Mouse (Mus musculus): ENCODE results near the gene Akt1. TPM values are rescaled to one million over a fixed set of nuclear protein-coding genes. Genes with fewer than 3 reads are reported as not detected.
A peak's percentile ranks its signal among the peaks of the same experiment; 100 is the strongest.

The Akt1 gene
- total RNA-seq, 2 experiments from 2014 or later: 138 to 140 TPM

DNA sequence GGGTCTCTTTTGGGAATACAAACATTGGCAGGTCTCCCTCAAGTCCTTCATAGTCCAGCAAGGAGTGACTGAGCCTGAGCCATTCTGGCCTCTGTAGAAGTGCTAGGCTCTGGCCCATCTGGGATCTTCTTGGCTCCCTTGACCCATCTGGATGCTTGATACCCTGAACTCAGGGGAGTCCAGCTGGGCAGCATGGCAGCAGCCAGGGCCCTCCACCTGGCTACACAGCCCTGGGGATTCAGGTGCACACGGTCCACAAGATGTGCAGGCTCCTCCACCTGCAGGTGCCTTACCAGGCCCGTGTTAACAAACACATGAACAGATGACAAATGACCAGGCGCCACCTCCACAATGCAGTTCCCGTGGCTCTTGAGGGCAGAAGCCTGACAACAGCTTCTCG is 10.0 kb downstream of the Akt1 start:
- DNase-seq (ENCODE audit: low spot score in 2 of 2): no peak
- intact Hi-C loops (cut with DNase I): no loop called here

DNA sequence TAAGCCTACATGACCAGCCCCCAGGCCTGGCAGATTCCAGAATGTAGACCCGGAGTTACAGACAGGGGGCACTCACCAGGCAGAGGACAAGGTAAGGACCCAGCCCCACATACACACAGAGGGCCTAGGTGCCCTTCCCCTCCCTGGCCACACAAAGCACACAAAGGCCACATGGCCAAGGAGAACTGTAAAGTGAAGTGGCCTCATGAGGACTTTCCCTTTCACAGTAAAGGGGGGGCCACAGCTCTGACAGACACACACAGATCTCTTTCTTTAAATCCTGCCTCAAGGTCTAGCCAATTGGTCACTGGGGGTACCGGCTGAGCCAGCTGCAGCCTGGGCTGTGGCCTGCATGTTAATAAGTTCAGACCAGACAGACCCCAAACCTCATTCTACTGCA is 10.6 kb downstream of the Akt1 start:
- DNase-seq (ENCODE audit: low spot score in 2 of 2): no peak
- intact Hi-C loops (cut with DNase I): no loop called here

DNA sequence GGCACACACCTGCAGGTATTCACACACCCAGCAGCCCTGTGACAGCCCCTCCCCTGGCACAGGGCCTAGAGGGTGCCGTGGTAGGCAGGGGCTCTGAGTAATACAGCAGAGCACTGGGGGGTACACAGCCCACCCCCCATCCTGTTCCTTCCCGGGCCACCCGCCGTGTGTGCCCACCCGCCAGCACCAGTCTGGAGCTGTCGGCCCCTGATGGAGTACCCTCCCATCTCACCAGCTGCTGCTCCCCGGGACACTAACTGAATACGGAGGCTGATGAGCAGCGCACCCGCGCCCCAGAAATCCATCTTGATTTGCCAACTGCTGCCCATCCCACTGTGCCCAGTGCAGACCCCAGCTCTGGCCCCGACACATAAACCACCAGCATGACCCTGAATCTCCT is 11.0 kb downstream of the Akt1 start:
- intact Hi-C loops (cut with DNase I): no loop called here
- no peak for DNase-seq (ENCODE audit: low spot score in 2 of 2)

DNA sequence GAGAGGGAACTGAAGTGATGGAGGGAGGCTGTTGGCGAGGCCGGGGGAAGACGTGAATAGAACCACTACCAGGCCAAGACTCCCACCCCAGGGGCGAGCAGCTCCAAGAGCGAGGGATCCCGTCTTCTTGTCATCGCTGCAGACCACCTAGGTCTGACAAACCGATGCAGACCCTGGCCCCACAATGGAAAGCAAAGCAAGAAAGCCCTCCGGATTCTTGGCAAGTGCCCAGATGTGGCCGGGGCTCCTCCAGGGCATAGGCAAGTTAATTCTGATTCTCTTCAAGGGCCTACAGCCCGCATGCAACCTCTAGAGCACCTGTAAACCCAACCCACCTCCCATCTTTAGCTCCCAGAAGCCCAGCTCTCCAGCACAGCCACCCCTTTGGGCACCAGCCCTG is 11.4 kb downstream of the Akt1 start:
- no peak for DNase-seq (ENCODE audit: low spot score in 2 of 2)
- intact Hi-C loops (cut with DNase I): no loop called here

DNA sequence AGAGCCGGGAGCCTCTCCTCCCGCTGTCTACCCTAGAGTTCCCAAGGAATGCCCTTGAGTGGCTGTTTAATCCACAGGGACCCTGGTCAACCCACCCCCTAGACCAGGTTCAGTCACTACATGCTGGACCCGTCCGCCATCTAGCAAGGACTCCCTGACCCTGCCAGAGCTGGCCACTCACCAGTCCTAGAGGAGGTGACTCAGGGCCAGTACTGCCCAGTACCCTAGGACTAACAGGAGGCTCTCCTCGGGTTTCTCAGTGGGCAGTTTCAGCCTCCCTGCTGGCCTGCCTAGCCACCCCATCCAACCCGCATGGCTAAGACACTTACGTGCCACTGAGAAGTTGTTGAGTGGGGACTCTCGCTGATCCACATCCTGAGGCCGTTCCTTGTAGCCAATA is 12.8 kb downstream of the Akt1 start:
- intact Hi-C loops (cut with DNase I): no loop called here
- DNase-seq (ENCODE audit: low spot score in 2 of 2): no peak

DNA sequence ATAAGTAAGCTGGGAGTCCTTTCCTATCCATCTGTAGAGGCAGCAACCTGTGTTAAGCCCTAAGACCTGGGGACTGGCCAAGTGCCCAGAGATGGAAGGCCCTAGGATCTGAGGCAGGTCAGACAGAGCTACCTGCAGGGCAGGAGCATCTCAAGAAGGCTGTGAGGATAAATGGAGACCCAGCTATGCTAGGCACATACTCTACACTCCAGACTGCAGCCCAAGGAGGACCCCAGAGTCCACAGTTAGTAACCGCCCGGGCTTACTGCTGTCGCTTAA is 13.4 kb downstream of the Akt1 start:
- intact Hi-C loops (cut with DNase I): no loop called here
- no peak for DNase-seq (ENCODE audit: low spot score in 2 of 2)

DNA sequence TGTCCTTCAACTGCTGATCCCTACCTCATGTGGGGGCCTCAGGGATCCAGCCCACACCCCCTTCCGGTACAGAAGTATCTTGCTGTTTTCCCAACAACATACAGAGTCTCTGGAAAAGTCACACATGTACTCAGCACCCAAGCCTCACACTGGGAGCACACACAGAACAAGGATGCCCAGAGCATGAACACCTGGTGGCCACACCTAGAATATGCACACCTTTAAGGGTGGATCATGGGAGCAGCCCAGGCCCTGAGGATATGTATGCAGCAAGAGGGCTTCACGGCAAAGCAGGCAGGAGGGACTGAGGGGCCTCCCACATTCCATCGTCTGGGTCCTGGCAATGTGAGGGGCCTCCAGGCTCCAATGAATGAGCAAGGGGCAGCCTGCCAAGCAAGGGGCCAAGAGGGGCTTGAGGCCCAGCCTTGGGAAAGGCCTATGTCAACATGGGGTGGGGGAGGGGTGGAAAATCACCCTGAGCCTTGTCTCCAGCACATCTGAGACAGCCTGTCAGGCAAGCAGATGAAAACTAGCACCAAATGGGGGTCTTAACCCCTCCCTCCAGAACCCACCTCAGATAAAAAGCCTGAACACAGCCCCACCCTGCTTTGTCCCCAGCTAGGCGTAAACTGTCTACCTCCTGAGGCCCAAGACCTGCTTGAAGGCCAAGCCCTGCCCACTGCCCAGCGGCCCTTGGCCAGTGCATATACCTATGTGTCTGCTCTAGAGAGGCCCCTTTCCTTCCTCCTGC is 13.9 kb downstream of the Akt1 start:
- no peak for DNase-seq (ENCODE audit: low spot score in 2 of 2)

DNA sequence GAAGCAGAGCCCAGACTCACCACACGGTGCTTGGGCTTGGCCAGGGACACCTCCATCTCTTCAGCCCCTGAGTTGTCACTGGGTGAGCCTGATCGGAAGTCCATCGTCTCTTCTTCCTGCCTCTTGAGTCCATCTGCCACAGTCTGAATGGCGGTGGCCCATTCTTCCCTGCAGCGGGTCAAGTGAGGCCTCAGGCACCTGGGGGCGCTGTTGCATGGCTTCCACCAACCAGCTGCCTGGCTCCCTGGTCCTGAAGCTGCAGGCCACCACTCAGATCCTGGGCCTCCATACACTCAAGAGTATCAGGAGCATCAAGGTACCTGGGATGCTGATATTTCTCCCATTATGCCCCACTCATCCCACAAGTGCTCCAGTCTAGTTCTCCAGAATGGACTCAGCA is 15.6 kb downstream of the Akt1 start:
- intact Hi-C loops (cut with DNase I): no loop called here
- peak; percentile 44 to 52 for DNase-seq (ENCODE audit: low spot score in 2 of 2)

More for the DNA sequence above, 13.9 kb downstream of the Akt1 start:
- intact Hi-C loops (cut with DNase I): no loop called here

DNA sequence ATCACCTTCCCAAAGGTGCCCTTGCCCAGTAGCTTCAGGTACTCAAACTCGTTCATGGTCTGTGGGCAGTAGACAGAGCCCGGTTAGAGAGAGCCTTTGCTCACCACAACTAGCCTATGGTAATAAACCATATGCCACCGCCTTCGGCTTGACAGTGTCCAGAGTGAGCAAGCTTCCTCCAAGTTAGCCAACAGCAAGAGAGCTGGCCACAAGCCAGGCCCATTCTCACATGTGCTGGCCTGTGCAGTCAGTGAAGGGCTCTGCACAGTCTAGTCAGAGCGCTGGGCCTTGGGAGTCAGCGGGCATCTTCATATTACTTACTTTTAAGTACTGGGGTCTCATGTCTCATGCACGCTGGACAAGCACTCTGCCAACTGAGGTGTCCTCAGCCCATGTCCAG is 16.1 kb downstream of the Akt1 start:
- no peak for DNase-seq (ENCODE audit: low spot score in 2 of 2)
- intact Hi-C loops (cut with DNase I): no loop called here

DNA sequence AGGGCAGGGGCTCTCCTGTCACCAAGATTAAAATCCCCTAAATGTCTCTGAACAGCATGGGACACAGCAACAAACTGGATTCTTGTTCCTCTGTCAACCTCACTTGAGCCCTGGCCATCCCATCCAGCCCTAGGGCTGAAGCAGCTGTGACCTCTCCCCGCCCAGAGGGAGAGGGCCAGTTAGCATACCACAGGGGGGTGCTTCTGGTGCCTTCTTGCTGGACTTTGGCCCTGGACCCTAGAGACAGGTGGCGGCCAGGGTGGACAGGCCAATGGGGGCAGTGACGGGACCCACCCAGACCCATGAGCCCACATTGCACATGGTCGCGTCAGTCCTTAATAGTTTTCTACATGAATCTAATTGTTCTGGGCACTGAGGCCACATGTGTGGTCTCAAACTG is 20.6 kb downstream of the Akt1 start:
- intact Hi-C loops (cut with DNase I): no loop called here
- DNase-seq (ENCODE audit: low spot score in 2 of 2): no peak

DNA sequence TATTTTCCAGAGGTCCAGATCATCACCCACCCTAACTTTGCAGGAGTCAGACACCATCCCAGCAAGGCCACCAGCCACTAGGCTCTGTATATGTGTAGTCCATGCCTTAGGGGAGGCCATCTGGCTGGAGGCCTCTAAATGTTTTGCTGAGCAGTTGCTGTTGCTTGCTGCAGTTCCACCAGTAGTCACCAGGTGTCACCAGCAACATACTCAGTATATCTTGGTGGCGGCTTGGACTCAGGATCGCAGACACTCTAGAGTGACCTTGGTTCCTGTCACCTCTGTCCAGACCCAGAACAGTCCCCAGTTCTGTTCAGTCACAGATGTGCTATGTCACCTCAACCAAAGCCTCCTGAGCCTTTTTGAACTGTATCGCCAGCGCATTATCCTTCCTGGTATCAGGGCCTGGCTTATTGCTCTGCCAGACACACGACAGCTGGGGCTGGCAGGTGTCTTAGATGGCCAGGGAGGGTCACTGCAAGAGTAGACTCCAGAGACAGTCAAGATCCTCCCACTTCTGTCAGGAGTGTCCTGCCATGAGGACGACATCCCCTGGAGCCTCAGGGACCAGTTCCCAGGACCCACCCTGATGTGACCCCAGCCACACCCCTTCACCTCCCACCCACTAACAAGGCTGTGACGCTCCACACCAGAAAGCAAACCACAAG is 21.4 kb downstream of the Akt1 start:
- intact Hi-C loops (cut with DNase I): loop anchor here (1.0 kb wide), 2 partner anchors 22 to 54 kb away; no protein-coding TSS in a partner anchor
- peak; percentile 83 to 89 for DNase-seq (ENCODE audit: low spot score in 2 of 2)

DNA sequence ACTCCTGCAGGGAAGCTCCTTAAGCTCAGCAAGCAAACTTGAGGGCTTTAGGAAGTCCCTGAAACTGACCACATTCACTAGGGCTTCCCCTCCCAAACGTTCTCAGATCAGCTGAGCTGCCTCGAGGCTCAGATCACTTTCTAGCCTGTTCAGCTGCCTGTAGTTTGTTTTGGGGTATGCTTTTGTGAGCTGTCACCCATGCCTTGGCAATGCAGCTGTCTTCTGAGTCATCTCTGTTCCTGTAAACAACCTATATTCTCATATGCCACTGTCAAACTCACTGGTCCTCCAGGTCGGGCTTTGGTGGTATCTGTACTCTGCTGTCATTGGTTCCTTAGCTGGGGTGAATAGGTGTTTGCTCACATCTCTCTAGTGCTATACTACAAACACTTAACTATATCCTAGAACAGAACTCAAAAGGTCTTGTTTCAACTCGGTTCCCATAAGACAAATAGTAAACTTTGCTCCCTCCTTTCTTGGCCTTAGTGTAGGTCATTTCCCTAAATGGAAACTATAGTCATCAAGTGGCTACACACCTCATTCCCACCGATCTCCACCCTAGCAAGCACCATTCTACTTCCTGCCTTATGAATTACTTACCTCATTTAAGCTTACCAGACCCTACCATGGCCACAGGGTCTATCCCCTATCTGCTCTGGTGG is 22.8 kb downstream of the Akt1 start:
- no peak for DNase-seq (ENCODE audit: low spot score in 2 of 2)
- intact Hi-C loops (cut with DNase I): no loop called here

DNA sequence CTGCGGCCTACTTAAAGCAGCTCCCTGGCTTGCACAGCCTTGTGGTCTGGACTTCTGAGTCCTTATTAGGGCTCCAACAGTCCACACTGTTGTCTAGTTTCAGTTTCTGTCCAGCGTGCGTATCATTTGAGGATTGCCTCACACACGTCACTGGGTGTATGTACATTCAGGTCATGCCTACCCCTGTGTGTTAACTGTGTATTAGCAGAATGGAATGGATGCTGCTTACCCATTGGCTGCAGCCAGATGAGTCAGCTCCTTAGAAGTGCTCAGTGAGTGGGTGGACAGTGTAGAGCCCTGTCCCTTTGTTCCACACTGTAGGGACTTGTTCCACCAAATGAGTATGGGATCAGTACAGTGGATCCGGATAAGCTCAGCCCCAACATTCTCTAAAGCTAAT is 26.6 kb downstream of the Akt1 start:
- intact Hi-C loops (cut with DNase I): no loop called here
- no peak for DNase-seq (ENCODE audit: low spot score in 2 of 2)

DNA sequence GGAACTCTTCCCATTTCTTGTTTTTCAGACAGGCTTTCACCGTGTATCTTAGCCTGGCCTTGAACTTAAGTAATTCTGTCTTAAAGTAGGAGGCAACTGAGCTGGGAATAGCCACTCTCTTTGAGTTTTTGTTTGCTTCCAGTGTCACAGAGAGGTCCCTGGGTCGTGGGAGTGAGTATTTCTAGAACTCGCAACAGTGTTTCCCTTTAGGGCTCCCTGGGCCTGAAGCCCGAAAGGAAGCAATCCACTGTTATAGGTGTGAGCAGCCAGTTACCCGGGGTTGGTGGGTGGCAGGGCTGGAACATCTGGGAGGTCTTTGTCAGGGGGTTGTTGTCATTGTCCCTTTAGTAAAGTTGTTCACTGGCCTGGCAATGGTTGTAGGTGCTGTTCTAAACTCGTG is 28.5 kb downstream of the Akt1 start:
- no peak for DNase-seq (ENCODE audit: low spot score in 2 of 2)
- intact Hi-C loops (cut with DNase I): no loop called here

DNA sequence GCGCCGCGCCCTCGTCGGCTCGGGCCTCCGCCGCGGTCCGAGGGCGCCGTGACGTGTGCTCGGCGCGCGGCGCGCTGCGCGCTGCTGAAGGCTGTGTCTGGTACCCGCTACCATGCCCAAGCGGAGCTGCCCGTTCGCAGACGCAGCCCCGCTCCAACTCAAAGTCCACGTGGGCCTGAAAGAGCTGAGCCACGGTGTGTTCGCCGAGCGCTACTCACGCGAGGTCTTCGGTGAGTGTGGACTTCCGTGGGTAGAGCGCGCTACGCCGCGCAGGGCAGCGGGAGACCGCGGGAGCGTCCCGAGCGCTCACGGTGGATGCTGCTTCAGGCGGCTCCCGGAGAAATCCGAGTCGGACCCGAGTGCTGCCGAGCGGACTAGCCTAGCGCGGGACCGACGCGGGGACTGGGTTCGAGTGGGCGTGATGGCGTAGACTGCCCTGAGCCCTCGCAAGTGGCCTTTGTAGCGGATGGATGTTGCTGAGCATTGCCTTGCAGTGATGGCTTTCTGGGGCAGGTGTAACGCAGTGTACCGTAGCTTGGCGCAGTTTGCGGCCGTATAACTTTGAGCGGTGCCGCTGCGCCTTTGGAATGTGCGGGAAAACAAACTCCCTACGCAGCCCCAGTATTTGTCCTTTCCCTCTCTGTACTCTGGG is 29.7 kb downstream of the Akt1 start:
- no peak for DNase-seq (ENCODE audit: low spot score in 2 of 2)
- intact Hi-C loops (cut with DNase I): no loop called here

DNA sequence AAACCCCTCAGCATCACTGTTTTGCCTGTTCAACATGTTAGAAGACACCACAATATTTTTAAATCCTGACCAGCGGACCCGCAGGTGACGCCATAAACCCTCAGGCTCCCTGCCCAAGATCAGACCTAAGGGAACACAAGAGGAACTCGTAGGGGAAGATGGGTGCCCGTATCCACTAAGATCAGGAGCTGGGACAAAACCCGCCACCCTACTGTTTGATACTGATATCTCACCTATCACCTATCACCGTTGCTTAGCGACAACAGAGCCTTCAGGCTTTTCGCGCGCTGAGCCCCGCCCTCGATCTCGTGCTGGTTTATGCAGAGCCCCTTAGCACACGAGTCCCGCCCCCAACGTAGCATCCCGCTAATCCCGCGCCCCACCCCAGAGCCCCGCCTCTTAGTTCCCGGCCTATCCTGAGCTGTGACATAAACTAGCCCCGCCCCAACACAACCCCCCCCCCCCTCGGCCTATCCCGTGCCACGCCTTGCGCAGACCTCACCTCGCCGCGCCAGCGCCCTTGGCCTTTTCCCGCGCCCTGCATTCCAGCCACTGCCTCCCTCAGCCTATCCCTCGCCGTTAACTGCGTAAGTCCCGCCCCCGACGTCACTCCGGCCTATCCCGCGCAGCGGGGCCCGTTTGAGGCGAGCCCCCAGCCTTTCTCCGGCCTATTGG is 30.4 kb downstream of the Akt1 start, which contains the start of gene Siva1:
TSS of gene Siva1 (plus strand) at position 500 of the 675 bp plus-strand sequence.
- intact Hi-C loops (cut with DNase I): no loop called here
- peak; percentile 96 to 99 for DNase-seq (ENCODE audit: low spot score in 2 of 2)

DNA sequence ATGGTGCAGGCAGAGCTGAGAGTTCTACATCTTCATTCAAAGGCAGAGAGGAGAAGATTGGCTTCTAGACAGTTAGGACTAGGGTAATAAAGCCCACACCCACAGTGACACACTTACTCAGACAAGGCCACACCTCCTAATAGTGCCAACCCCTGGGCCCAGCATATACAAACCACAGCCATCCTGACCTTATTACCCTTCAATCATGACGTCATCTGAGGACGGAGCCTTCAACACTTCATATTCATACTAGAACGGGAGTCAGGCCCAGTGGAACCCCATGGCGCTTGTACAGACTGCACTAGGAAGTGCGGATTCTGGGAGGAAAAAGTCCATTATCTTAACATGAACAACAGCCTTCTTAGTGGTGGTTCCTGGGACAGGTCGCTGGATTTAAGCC is 31.6 kb downstream of the Akt1 start:
- no peak for DNase-seq (ENCODE audit: low spot score in 2 of 2)
- intact Hi-C loops (cut with DNase I): no loop called here

DNA sequence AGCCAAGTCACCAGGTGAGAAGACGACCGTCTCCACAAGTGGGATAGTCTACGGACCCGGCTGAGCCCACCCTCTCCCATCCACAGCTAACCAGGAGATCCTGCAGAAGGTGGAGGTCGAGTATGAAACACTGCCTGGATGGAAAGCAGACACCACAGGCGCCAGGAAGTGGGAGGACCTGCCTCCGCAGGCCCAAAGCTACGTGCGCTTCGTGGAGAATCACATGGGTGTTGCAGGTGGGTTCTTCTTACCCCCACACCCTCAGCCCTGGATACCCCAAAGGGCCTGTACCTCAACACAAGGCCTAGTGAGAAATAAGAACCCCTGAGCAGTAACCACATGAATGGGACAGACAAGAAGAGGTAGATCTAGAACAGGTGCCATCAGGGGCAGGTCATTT is 35.2 kb downstream of the Akt1 start:
- intact Hi-C loops (cut with DNase I): no loop called here
- DNase-seq (ENCODE audit: low spot score in 2 of 2): no peak

DNA sequence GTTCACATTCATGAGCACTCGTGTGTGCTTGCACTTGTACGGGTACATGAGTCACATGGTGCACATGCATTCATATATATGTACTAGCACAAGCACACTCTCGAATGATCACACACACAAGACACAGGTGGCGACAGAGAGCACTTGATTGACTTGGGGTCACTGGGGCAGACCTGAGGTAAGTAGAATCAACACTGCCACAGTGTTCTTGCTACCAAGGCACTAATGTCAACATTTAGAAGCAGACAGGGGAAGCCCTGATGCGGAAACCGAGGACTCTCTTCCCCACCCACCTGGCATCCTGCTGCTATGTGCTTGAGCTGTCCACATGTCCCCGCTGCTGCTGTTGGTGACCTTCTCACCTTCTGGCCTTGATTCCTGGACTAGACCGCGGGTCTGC is 41.0 kb downstream of the Akt1 start:
- intact Hi-C loops (cut with DNase I): no loop called here
- DNase-seq (ENCODE audit: low spot score in 2 of 2): no peak

DNA sequence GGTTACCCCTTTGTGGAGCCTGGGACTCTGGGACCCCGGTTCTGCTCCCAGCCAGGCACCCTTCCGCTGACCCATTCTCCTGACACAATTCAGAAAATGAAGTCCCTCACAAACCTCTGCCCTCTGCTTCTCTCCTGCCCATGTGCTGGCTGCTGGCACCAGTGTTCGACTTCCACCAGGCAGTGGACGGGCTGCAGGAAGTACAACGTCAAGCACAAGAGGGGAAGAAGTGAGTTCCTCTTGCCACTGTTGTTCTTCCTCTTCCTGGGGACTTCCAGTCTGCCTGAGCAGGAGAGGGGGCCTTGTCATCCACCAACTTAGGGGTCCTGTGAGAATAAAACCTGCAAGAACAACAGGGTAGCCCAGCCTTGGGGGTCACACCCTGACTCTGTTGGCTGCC is 41.8 kb downstream of the Akt1 start:
- intact Hi-C loops (cut with DNase I): no loop called here

More for the DNA sequence above, 41.8 kb downstream of the Akt1 start:
- DNase-seq (ENCODE audit: low spot score in 2 of 2): no peak

All from left cerebral cortex, postnatal 25 days (tissue).